9 mouse cellular contexts compared by ENCODE assay signal in genomic region chr17:86464689-86465363, GRCm38 (mm10). TPM values are rescaled to one million over a fixed set of nuclear protein-coding genes. Genes with fewer than 3 reads are reported as not detected.
DNase-seq lines count a peak whose midpoint lies in the region; ATAC-seq and TF ChIP-seq lines count a peak whose summit lies in the region.
"Had no signal": no experiment of that assay in that cellular context is flagged by ENCODE, and none has a peak within 500 bp of the region (broad histone marks: within the 10 kb centered on the region; RNA-seq: fewer than 3 reads in every experiment).

No protein-coding gene starts in this region.

- 49% methylated on average over 16 of the region's 16 CpGs for WGBS in forebrain, embryonic 12.5 days
- 50% methylated on average over 16 of the region's 16 CpGs for WGBS in forebrain, embryonic 11.5 days
- WGBS in hindbrain, postnatal 0 days = 30% methylated on average over 16 of the region's 16 CpGs
- WGBS in limb, embryonic 10.5 days = 80% methylated on average over 16 of the region's 16 CpGs

- 0 out of 2 replicates have a peak overlapping the region, but pooled peaks have one; percentile 19 for H3K27ac ChIP-seq in forebrain, embryonic 12.5 days
- no peak overlapping the region for H3K27ac ChIP-seq in forebrain, embryonic 11.5 days (ENCODE audit: low read depth, low read length)
- peak overlapping the region; percentile 37 for H3K27ac ChIP-seq in hindbrain, postnatal 0 days
- no peak overlapping the region; the same call in 1 of the 2 replicates for H3K27ac ChIP-seq in limb, embryonic 10.5 days
- H3K27ac ChIP-seq: heart, embryonic 15.5 days had no signal

- ATAC-seq in forebrain, embryonic 12.5 days (ENCODE audit: low FRiP score) = peak; percentile 25; the same call in 1 of the 2 replicates
- no peak for ATAC-seq in forebrain, embryonic 11.5 days (replicated peaks; ENCODE audit: low FRiP score)
- peak; percentile 65 for ATAC-seq in hindbrain, postnatal 0 days

- H3K9ac ChIP-seq in forebrain, embryonic 12.5 days = no peak overlapping the region
- no peak overlapping the region for H3K9ac ChIP-seq in forebrain, embryonic 11.5 days (ENCODE audit: low read length)
- H3K9ac ChIP-seq in hindbrain, postnatal 0 days (replicated peaks; ENCODE audit: low read length) = no peak overlapping the region
- H3K9ac ChIP-seq: heart, embryonic 15.5 days had no signal

- no peak for TF ChIP-seq CTCF in hindbrain, postnatal 0 days (IDR thresholded peaks at IDR 0.05; ENCODE audit: low read depth)

- no peaks in the 10 kb centered on the region for H3K36me3 ChIP-seq in forebrain, embryonic 12.5 days (replicated peaks)
- H3K36me3 ChIP-seq in forebrain, embryonic 11.5 days (ENCODE audit: control insufficient read depth, insufficient read depth, low read length) = no peaks in the 10 kb centered on the region
- no peaks in the 10 kb centered on the region for H3K36me3 ChIP-seq in hindbrain, postnatal 0 days (ENCODE audit: insufficient read depth, low read length)
- no peaks in the 10 kb centered on the region for H3K36me3 ChIP-seq in limb, embryonic 10.5 days
- H3K36me3 ChIP-seq: heart, embryonic 15.5 days had no signal

- H3K4me1 ChIP-seq in forebrain, embryonic 12.5 days = peaks cover 47% of the 10 kb centered on the region
- H3K4me1 ChIP-seq in forebrain, embryonic 11.5 days (replicated peaks; ENCODE audit: control insufficient read depth, insufficient read depth, low read length) = peaks cover 17% of the 10 kb centered on the region
- peaks cover 16% of the 10 kb centered on the region; the same call in 1 of the 2 replicates for H3K4me1 ChIP-seq in hindbrain, postnatal 0 days (ENCODE audit: insufficient read depth, low read length)
- peaks cover 42% of the 10 kb centered on the region for H3K4me1 ChIP-seq in limb, embryonic 10.5 days

- H3K9me3 ChIP-seq in forebrain, embryonic 12.5 days = no peaks in the 10 kb centered on the region
- H3K9me3 ChIP-seq in forebrain, embryonic 11.5 days (ENCODE audit: control insufficient read depth, low read length) = no peaks in the 10 kb centered on the region
- no peaks in the 10 kb centered on the region for H3K9me3 ChIP-seq in hindbrain, postnatal 0 days (ENCODE audit: low read length)
- H3K9me3 ChIP-seq in limb, embryonic 10.5 days (replicated peaks) = no peaks in the 10 kb centered on the region
- H3K9me3 ChIP-seq: heart, embryonic 15.5 days had no signal

- no peak for DNase-seq in forebrain, embryonic 11.5 days (ENCODE audit: low spot score)
- peak; percentile 91 for DNase-seq in cerebellum, adult 11 months
- DNase-seq in hindbrain, postnatal 0 days (ENCODE audit: low spot score) = peak; percentile 68
- peak; percentile 46 for DNase-seq in mesoderm, embryonic 11.5 days (ENCODE audit: low read depth, low spot score)
- DNase-seq in spleen, postnatal 10 days (ENCODE audit: low spot score in 2 of 2) = no peak
- no peak for DNase-seq in gastrocnemius, adult 8-10 months (ENCODE audit: low spot score in 2 of 2)
- DNase-seq in limb, embryonic 10.5 days (ENCODE audit: low spot score) = no peak

- H3K27me3 ChIP-seq in forebrain, embryonic 12.5 days = peaks cover 61% of the 10 kb centered on the region
- peaks cover 28% of the 10 kb centered on the region for H3K27me3 ChIP-seq in forebrain, embryonic 11.5 days (ENCODE audit: control insufficient read depth, insufficient read depth, low read length)
- H3K27me3 ChIP-seq in hindbrain, postnatal 0 days (ENCODE audit: insufficient read depth, low read length) = no peaks in the 10 kb centered on the region
- H3K27me3 ChIP-seq in limb, embryonic 10.5 days (ENCODE audit: low read depth, poor library complexity, severe bottlenecking) = no peaks in the 10 kb centered on the region
- H3K27me3 ChIP-seq: heart, embryonic 15.5 days had no signal

- no peak overlapping the region for H3K4me2 ChIP-seq in forebrain, embryonic 12.5 days
- H3K4me2 ChIP-seq in forebrain, embryonic 11.5 days (ENCODE audit: low read depth, low read length, severe bottlenecking) = no peak overlapping the region
- H3K4me2 ChIP-seq in hindbrain, postnatal 0 days (ENCODE audit: low read depth, low read length) = no peak overlapping the region
- H3K4me2 ChIP-seq: heart, embryonic 15.5 days had no signal

- no peak overlapping the region for H3K4me3 ChIP-seq in forebrain, embryonic 12.5 days (replicated peaks)
- no peak overlapping the region for H3K4me3 ChIP-seq in forebrain, embryonic 11.5 days (ENCODE audit: low read depth, low read length)
- H3K4me3 ChIP-seq in hindbrain, postnatal 0 days (ENCODE audit: low read length) = no peak overlapping the region
- H3K4me3 ChIP-seq in limb, embryonic 10.5 days = no peak overlapping the region
- H3K4me3 ChIP-seq: heart, embryonic 15.5 days had no signal

RNA-seq across cellular contexts. Expression of gene Gm10309, which starts 40.2 kb away (rescaled TPM):
- 0.28 and 0.40 TPM in 2 replicates for polyA plus RNA-seq in forebrain, embryonic 12.5 days (2016; fragmentation: Nextera tagmentation; extraction: Ambion mirVana)
- 0.13 and 0.24 TPM in 2 replicates for polyA plus RNA-seq in forebrain, embryonic 11.5 days (2014; fragmentation: Nextera tagmentation; extraction: Ambion mirVana)
- total RNA-seq in hindbrain, postnatal 0 days (2014; rRNA removed) = not detected in 2 replicates
- polyA plus RNA-seq in hindbrain, postnatal 0 days (2015; fragmentation: Nextera tagmentation; extraction: Ambion mirVana) = 0.14 and 0.30 TPM in 2 replicates
- under 1 TPM in 1 of 4 experiments, not detected in 3; 0.24 TPM for total RNA-seq in gastrocnemius, adult 8-10 months (2022)
- polyA plus RNA-seq in limb, embryonic 10.5 days (2016; fragmentation: Nextera tagmentation; extraction: Ambion mirVana) = 0.16 TPM in 2 replicates

Comparison
In these comparisons a context has a peak if more than half of its experiments do, and no peak if none do; other contexts are left out.
1. H3K27ac ChIP-seq: peak in forebrain, embryonic 12.5 days (single experiment) and hindbrain, postnatal 0 days (single experiment); none in forebrain, embryonic 11.5 days (single experiment) and limb, embryonic 10.5 days (single experiment).
2. DNase-seq: peak in cerebellum, adult 11 months (single experiment), hindbrain, postnatal 0 days (single experiment) and mesoderm, embryonic 11.5 days (single experiment); none in forebrain, embryonic 11.5 days (single experiment), spleen, postnatal 10 days (0 of 2), gastrocnemius, adult 8-10 months (0 of 2) and limb, embryonic 10.5 days (single experiment).